Mouse (Mus musculus) ovary, postnatal 14 days (tissue): ENCODE measurements around the gene Kbtbd13.

Experiments
- DNase-seq: peaks from one replicate; pipeline ENCODE4 v3.0.0; 2022; ENCODE audit warnings: low spot score

Kbtbd13 gene

GRCm38 (mm10) chr9:65391613-65391964 is at the start of gene Kbtbd13:
Gene Kbtbd13 (minus strand): TSS chr9:65391652.
- DNase-seq: no peak

GRCm38 (mm10) chr9:65435671-65436301 is 44.3 kb upstream of the Kbtbd13 start, which contains the start of gene Mtfmt:
Gene Mtfmt (plus strand): TSS chr9:65435782.
- peak; percentile 90 for DNase-seq

GRCm38 (mm10) chr9:65435211-65435610 is 43.8 kb upstream of the Kbtbd13 start:
- DNase-seq: no peak

- peak; percentile 34 for DNase-seq
Observed at GRCm38 (mm10) chr9:65434140-65434539, 42.7 kb upstream of the Kbtbd13 start.

GRCm38 (mm10) chr9:65432236-65432635 is 40.8 kb upstream of the Kbtbd13 start:
- peak; percentile 90 for DNase-seq

- no peak for DNase-seq
Observed at GRCm38 (mm10) chr9:65430921-65431320, 39.5 kb upstream of the Kbtbd13 start.

- no peak for DNase-seq
Observed at GRCm38 (mm10) chr9:65430401-65430800, 38.9 kb upstream of the Kbtbd13 start.

- no peak for DNase-seq
Observed at GRCm38 (mm10) chr9:65428003-65428402, 36.6 kb upstream of the Kbtbd13 start.

- DNase-seq: no peak
Observed at GRCm38 (mm10) chr9:65427511-65427910, 36.1 kb upstream of the Kbtbd13 start.

- no peak for DNase-seq
Observed at GRCm38 (mm10) chr9:65424393-65424792, 32.9 kb upstream of the Kbtbd13 start.

- no peak for DNase-seq
Observed at GRCm38 (mm10) chr9:65422760-65423501, 31.5 kb upstream of the Kbtbd13 start, which contains the start of gene Slc51b. Gene Slc51b (minus strand): TSS chr9:65422955.

- DNase-seq: no peak
Observed at GRCm38 (mm10) chr9:65419633-65420032, 28.2 kb upstream of the Kbtbd13 start.

- no peak for DNase-seq
Observed at GRCm38 (mm10) chr9:65417738-65418137, 26.3 kb upstream of the Kbtbd13 start.

GRCm38 (mm10) chr9:65411326-65411725 is 19.9 kb upstream of the Kbtbd13 start:
- DNase-seq: no peak

- DNase-seq: no peak
Observed at GRCm38 (mm10) chr9:65410378-65410777, 18.9 kb upstream of the Kbtbd13 start.

- no peak for DNase-seq
Observed at GRCm38 (mm10) chr9:65408871-65409295, 17.4 kb upstream of the Kbtbd13 start.

- no peak for DNase-seq
Observed at GRCm38 (mm10) chr9:65407861-65408260, 16.4 kb upstream of the Kbtbd13 start.

- DNase-seq: no peak
Observed at GRCm38 (mm10) chr9:65407327-65407726, 15.9 kb upstream of the Kbtbd13 start.

GRCm38 (mm10) chr9:65405184-65405449 is 13.7 kb upstream of the Kbtbd13 start:
- no peak for DNase-seq

- DNase-seq: no peak
Observed at GRCm38 (mm10) chr9:65404331-65405183, 13.1 kb upstream of the Kbtbd13 start.

- no peak for DNase-seq
Observed at GRCm38 (mm10) chr9:65399934-65400333, 8.5 kb upstream of the Kbtbd13 start.

- DNase-seq: peak; percentile 55
Observed at GRCm38 (mm10) chr9:65398279-65398678, 6.8 kb upstream of the Kbtbd13 start, which contains the start of gene Rasl12. Gene Rasl12 (plus strand): TSS chr9:65398506.

GRCm38 (mm10) chr9:65394360-65394759 is 2.9 kb upstream of the Kbtbd13 start:
- DNase-seq: no peak
